Mouse (Mus musculus) limb, embryonic 10.5 days (tissue): ENCODE measurements around the gene Nyap1. TPM values are rescaled to one million over a fixed set of nuclear protein-coding genes. Genes with fewer than 3 reads are reported as not detected.

Experiments
- DNase-seq: peaks from one replicate; pipeline ENCODE4 v3.0.0-alpha.2; 2017; ENCODE audit warnings: low spot score
- H3K27ac ChIP-seq: fragments of 300-500 bp; sonication (generic); 2 replicates; pipeline ENCODE4 v1.5.1; 2016; ENCODE audit warnings: mild to moderate bottlenecking
- H3K27me3 ChIP-seq: fragments of 300-500 bp; sonication (generic); 2 replicates; pipeline ENCODE4 v1.6.1; 2016; ENCODE audit warnings: low read depth, mild to moderate bottlenecking; ENCODE audit not compliant: poor library complexity, severe bottlenecking
- H3K36me3 ChIP-seq: fragments of 300-500 bp; sonication (generic); 2 replicates; pipeline ENCODE4 v1.6.1; 2016; ENCODE audit warnings: mild to moderate bottlenecking, moderate library complexity
- H3K4me1 ChIP-seq: fragments of 300-500 bp; sonication (generic); 2 replicates; pipeline ENCODE4 v1.6.1; 2016
- H3K4me3 ChIP-seq: fragments of 300-500 bp; sonication (generic); 2 replicates; pipeline ENCODE4 v1.5.1; 2016; ENCODE audit warnings: mild to moderate bottlenecking, moderate library complexity
- H3K9me3 ChIP-seq: fragments of 300-500 bp; sonication (generic); replicated peaks from 2 replicates; pipeline ENCODE4 v1.6.1; 2016; ENCODE audit warnings: mild to moderate bottlenecking
- WGBS: fragments of 180-500 bp; shearing (Covaris S2); methylation state at CpG from one replicate; pipeline ENCODE4 v1.1.7; 2016; 5-methylcytosine and 5-hydroxymethylcytosine counted together
- polyA plus RNA-seq: library from polyadenylated mRNA; unstranded; fragments of >200 nt; fragmentation: Nextera tagmentation; extraction: Ambion mirVana; gene quantifications from 2 replicates; pipeline ENCODE4 v1.2.1, GENCODE M21; 2016

The Nyap1 gene
- 1.1 and 2.5 TPM in 2 replicates for polyA plus RNA-seq

- peak; percentile 89 for DNase-seq
- no peaks in the 10 kb centered on the region for H3K9me3 ChIP-seq
- peaks cover 17% of the 10 kb centered on the region for H3K36me3 ChIP-seq
- peaks cover 53% of the 10 kb centered on the region for H3K4me1 ChIP-seq
- peak within 1 kb of the TSS; percentile 81 for H3K4me3 ChIP-seq
- WGBS, result under 1% methylated on average over 71 of the region's 71 CpGs
- peak within 1 kb of the TSS; percentile 89 for H3K27ac ChIP-seq
- H3K27me3 ChIP-seq, result no peaks in the 10 kb centered on the region
Observed at GRCm38 (mm10) chr5:137741023-137741931, at the start of gene Nyap1. TSS of gene Nyap1 (minus strand) at chr5:137741607.

DNA sequence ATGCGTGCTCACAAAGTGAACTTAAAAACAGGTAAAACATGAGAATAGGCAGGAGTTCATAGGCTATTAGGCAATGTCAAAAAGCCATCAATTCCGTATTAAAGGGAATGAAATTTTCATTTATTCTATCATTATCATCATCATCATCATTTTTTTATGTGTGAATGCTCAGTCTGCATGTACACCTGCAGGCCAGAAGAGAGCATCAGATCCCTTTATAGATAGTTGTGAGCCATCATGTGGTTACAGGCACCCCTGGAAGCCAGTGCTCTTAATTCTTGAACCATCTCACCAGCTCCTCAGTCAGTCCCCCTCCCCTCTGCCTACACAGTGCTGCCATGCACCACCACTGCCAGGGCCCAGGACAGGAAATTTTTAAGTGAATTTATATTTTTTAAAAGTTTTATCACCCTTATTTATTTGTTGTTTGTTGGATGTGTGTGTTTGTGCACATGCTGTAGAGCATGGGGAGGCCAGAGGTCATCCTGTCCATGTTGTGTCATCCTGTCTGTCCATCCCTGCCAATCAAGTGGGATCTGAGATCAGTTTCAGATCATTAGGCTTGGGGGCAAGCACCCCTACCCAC lies 47.6 kb upstream of the Nyap1 start:
- no peak for DNase-seq
- no peak overlapping the region for H3K27ac ChIP-seq
- WGBS, result 99% methylated on average over 2 of the region's 2 CpGs
- no peak overlapping the region for H3K4me3 ChIP-seq
- H3K9me3 ChIP-seq, result no peaks in the 10 kb centered on the region
- peaks cover 15% of the 10 kb centered on the region for H3K27me3 ChIP-seq
- H3K4me1 ChIP-seq, result peaks cover 22% of the 10 kb centered on the region
- peaks cover 13% of the 10 kb centered on the region for H3K36me3 ChIP-seq

DNA sequence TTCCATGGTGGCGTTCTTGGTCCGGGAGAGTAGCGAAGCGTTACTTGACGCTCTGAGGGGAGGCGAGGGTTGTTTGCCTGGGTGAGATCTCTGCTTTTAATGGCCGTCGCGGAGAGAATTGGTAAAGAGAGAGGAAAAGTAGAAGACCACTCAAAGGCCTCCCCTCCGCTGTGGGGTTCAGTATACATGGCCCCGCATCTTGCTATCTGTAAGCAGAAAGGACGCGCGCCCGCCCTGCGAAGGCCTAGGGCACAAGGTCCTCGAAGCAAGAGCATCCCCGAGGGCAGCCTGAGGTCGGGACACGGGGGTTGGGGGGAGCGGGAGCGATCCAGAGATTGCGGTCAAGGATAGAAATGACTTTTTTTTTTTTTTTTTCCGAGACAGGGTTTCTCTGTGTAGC lies 46.8 kb upstream of the Nyap1 start:
- peaks cover 30% of the 10 kb centered on the region for H3K4me1 ChIP-seq
- H3K27ac ChIP-seq, result peak overlapping the region; percentile 97
- peak overlapping the region; percentile 91 for H3K4me3 ChIP-seq
- no peaks in the 10 kb centered on the region for H3K9me3 ChIP-seq
- peaks cover 21% of the 10 kb centered on the region for H3K36me3 ChIP-seq
- H3K27me3 ChIP-seq, result peaks cover 15% of the 10 kb centered on the region
- DNase-seq, result no peak
- WGBS, result 71% methylated on average over 24 of the region's 24 CpGs

- peaks cover 15% of the 10 kb centered on the region for H3K27me3 ChIP-seq
- WGBS, result under 1% methylated on average over 48 of the region's 48 CpGs
- H3K36me3 ChIP-seq, result peaks cover 30% of the 10 kb centered on the region
- H3K4me1 ChIP-seq, result peaks cover 37% of the 10 kb centered on the region
- peak; percentile 96 for DNase-seq
- no peaks in the 10 kb centered on the region for H3K9me3 ChIP-seq
- H3K27ac ChIP-seq, result peak within 1 kb of the TSS; percentile 97
- H3K4me3 ChIP-seq, result peak within 1 kb of the TSS; percentile 91
Observed at GRCm38 (mm10) chr5:137787151-137787928, 45.9 kb upstream of the Nyap1 start, which contains the start of the genes Mepce and Zcwpw1. TSS of gene Mepce (minus strand) at chr5:137787655. TSS of gene Zcwpw1 (plus strand) at chr5:137787798.

- H3K9me3 ChIP-seq, result no peaks in the 10 kb centered on the region
- H3K27me3 ChIP-seq, result peaks cover 15% of the 10 kb centered on the region
- H3K4me1 ChIP-seq, result peaks cover 43% of the 10 kb centered on the region
- WGBS, result under 1% methylated on average over 79 of the region's 79 CpGs
- H3K4me3 ChIP-seq, result peak overlapping the region; percentile 91
- H3K27ac ChIP-seq, result peak overlapping the region; percentile 97
- DNase-seq, result peak; percentile 99
- peaks cover 40% of the 10 kb centered on the region for H3K36me3 ChIP-seq
Observed at GRCm38 (mm10) chr5:137786109-137786942, 44.9 kb upstream of the Nyap1 start.

- no peaks in the 10 kb centered on the region for H3K9me3 ChIP-seq
- peaks cover 15% of the 10 kb centered on the region for H3K27me3 ChIP-seq
- peaks cover 49% of the 10 kb centered on the region for H3K36me3 ChIP-seq
- 6% methylated on average over 61 of the region's 62 CpGs for WGBS
- H3K4me3 ChIP-seq, result peak overlapping the region; percentile 91
- peak; percentile 55 for DNase-seq
- peaks cover 44% of the 10 kb centered on the region for H3K4me1 ChIP-seq
- peak overlapping the region; percentile 97 for H3K27ac ChIP-seq
Observed at GRCm38 (mm10) chr5:137785164-137786031, 44.0 kb upstream of the Nyap1 start.

GRCm38 (mm10) chr5:137784546-137784945 lies 43.1 kb upstream of the Nyap1 start:
- peak overlapping the region; percentile 91 for H3K4me3 ChIP-seq
- peaks cover 15% of the 10 kb centered on the region for H3K27me3 ChIP-seq
- peaks cover 52% of the 10 kb centered on the region for H3K4me1 ChIP-seq
- H3K9me3 ChIP-seq, result no peaks in the 10 kb centered on the region
- H3K27ac ChIP-seq, result peak overlapping the region; percentile 97; the same call in 1 of the 2 replicates
- H3K36me3 ChIP-seq, result peaks cover 57% of the 10 kb centered on the region
- WGBS, result 88% methylated on average over 14 of the region's 14 CpGs
- no peak for DNase-seq

DNA sequence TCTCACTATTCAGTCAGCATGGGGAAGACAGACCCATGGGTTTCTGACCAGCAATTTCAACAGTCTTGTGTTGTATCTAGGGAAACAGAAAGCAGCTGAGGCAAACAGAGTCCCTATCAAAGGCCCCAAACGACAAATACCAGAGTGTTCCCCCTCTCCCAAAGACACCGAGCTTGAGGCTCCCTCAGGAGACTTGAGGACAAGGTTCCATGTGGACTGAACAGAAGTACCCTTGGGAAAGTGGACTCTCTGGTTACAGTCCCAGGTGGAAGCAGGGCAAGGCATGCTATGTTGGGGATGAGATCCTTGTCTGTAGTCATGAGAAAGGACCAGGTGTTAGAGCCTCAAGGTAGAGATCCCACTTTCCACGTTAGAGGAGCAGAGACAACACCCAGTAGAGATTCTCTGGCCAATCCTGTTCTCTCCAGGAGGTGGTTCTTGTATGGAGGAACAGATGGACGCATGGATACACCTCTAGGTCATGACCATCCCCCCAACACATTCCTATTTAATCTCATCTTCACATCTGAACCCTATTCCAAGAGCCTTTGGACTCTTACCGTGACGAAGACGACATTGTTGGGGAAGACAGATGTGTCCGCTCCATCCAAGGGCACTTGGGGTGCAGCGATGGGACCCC lies 42.6 kb upstream of the Nyap1 start:
- peaks cover 57% of the 10 kb centered on the region for H3K36me3 ChIP-seq
- no peak overlapping the region for H3K27ac ChIP-seq
- WGBS, result 81% methylated on average over 9 of the region's 9 CpGs
- no peaks in the 10 kb centered on the region for H3K9me3 ChIP-seq
- peaks cover 11% of the 10 kb centered on the region for H3K27me3 ChIP-seq
- peaks cover 55% of the 10 kb centered on the region for H3K4me1 ChIP-seq
- peak overlapping the region; percentile 91 for H3K4me3 ChIP-seq
- DNase-seq, result no peak

DNA sequence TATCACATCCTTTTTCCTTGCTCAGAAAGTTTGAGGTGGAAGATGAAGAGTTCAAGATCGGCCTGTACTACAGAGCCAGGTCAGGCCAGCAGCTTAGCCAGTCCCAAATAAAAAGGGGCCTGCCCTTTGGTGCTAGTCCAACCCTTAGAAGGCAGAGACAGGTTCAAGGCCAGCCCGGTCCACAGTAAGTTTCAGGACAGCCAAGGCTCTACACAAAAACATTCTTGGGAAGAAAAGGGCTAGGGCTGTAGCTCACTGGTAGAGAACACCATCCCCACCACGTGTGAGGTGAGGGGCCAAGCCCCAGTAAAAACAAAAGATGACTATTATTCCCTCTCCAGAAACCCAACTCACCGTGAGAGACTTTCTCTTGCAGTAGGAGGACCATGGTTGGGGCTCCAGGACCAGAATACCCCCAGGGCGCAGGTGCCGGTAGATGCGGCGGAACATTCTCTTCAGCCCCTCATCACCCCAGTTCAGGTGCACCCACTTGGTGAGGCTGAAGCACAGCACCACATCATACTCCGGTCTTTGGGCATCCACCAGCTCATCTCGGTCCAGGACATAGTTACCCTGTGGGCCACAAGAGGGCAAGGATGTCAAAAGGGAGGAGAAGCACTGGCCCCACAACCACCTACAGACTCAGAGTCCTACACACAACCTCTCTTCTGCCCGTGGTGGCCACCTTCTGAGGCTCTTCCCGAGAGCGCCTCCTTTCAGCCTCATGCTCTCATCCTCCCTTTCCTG lies 41.5 kb upstream of the Nyap1 start:
- DNase-seq, result no peak
- peaks cover 57% of the 10 kb centered on the region for H3K36me3 ChIP-seq
- no peaks in the 10 kb centered on the region for H3K9me3 ChIP-seq
- H3K27ac ChIP-seq, result no peak overlapping the region
- WGBS, result 93% methylated on average over 13 of the region's 13 CpGs
- H3K27me3 ChIP-seq, result peaks cover under 1% of the 10 kb centered on the region; the same call in 1 of the 2 replicates
- H3K4me1 ChIP-seq, result peaks cover 57% of the 10 kb centered on the region
- peak overlapping the region; percentile 91 for H3K4me3 ChIP-seq

DNA sequence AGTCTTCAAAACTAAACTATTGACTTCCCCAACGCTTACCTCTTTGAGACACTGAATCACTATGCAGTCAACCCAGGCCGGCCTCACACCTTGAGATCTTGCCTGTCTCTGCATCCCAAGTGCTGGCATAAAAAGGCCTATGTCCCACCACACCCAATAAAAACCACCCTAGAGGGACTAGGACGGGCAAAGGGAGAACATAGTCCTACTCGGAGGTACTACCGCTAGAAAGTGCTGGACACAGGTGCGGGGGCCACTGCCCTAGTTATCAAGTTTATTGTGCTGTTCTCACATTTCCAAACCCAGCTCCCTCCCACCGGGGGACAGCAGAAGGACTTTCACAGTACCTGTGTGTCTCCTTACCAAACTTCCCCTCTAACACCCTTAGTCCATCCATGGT lies 40.3 kb upstream of the Nyap1 start:
- Histone ChIP-seq H3K4me1 (peaks cover 55% of the 10 kb centered on the region), H3K27ac (no peak overlapping the region), H3K9me3 (no peaks in the 10 kb centered on the region), H3K36me3 (peaks cover 57% of the 10 kb centered on the region), H3K27me3 (no peaks in the 10 kb centered on the region), H3K4me3 (peak overlapping the region; percentile 13; the same call in 1 of the 2 replicates)
- DNase-seq, result no peak
- WGBS, result 91% methylated on average over 7 of the region's 7 CpGs
